ENCODE assay signal across 23 mouse cellular contexts in the genomic region with DNA sequence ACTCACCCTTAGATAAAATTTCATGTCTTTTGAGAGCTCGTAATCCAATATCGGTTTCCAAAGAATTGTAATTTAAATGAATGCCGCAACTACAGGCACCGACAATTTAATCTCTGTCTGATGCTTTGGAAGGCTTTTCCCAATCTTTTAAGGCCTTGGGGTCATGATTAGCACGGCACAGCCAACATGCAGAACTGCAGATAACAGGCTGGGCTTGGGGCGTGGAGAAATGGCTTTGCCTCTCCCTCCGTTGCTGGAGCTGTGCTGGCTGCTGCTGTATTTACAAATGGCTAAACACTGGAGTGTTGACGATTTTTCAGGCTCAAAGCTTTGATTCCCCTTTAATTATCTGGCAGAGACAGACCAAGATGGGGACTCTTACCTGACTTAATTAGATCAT.
A peak's percentile ranks its signal among the peaks of the same experiment; 100 is the strongest.
DNase-seq lines count a peak whose midpoint lies in the region; ATAC-seq and TF ChIP-seq lines count a peak whose summit lies in the region.
"Had no signal": no experiment of that assay in that cellular context is flagged by ENCODE, and none has a peak within 500 bp of the region (broad histone marks: within the 10 kb centered on the region; RNA-seq: fewer than 3 reads in every experiment).

No protein-coding gene starts in this region.

- no peak for TF ChIP-seq CTCF in midbrain, postnatal 0 days (IDR thresholded peaks at IDR 0.05)
- no peak for TF ChIP-seq CTCF in brain, embryonic 14.5 days (IDR thresholded peaks at IDR 0.05; ENCODE audit: borderline replicate concordance, extremely low read depth, insufficient read depth, insufficient read length)

- no peaks in the 10 kb centered on the region for H3K36me3 ChIP-seq in midbrain, embryonic 13.5 days
- H3K36me3 ChIP-seq in midbrain, embryonic 10.5 days = no peaks in the 10 kb centered on the region
- H3K36me3 ChIP-seq in midbrain, embryonic 15.5 days (replicated peaks) = no peaks in the 10 kb centered on the region
- H3K36me3 ChIP-seq in midbrain, postnatal 0 days (ENCODE audit: insufficient read depth, low read length) = no peaks in the 10 kb centered on the region
- H3K36me3 ChIP-seq: embryonic facial prominence, embryonic 12.5 days; embryonic facial prominence, embryonic 15.5 days; forebrain, embryonic 10.5 days; forebrain, embryonic 12.5 days had no signal

- H3K4me3 ChIP-seq in midbrain, embryonic 13.5 days (replicated peaks) = no peak overlapping the region
- no peak overlapping the region for H3K4me3 ChIP-seq in midbrain, embryonic 10.5 days
- H3K4me3 ChIP-seq in midbrain, embryonic 15.5 days = no peak overlapping the region
- H3K4me3 ChIP-seq in midbrain, postnatal 0 days (ENCODE audit: low read depth, low read length) = no peak overlapping the region
- H3K4me3 ChIP-seq: embryonic facial prominence, embryonic 12.5 days; embryonic facial prominence, embryonic 15.5 days; erythroblast, embryonic 14.5 days; forebrain, embryonic 10.5 days; forebrain, embryonic 12.5 days had no signal

- H3K9ac ChIP-seq in midbrain, embryonic 13.5 days (replicated peaks) = no peak overlapping the region
- no peak overlapping the region for H3K9ac ChIP-seq in midbrain, embryonic 15.5 days
- no peak overlapping the region for H3K9ac ChIP-seq in midbrain, postnatal 0 days (replicated peaks; ENCODE audit: low read length, poor library complexity, severe bottlenecking)
- H3K9ac ChIP-seq: embryonic facial prominence, embryonic 12.5 days; embryonic facial prominence, embryonic 15.5 days; forebrain, embryonic 12.5 days had no signal

- no peak for TF ChIP-seq POLR2A in brain, embryonic 14.5 days (IDR thresholded peaks at IDR 0.05; ENCODE audit: borderline replicate concordance, extremely low read depth, insufficient read depth, insufficient read length, poor library complexity, severe bottlenecking)

- H3K27ac ChIP-seq in midbrain, embryonic 13.5 days = 0 out of 2 replicates have a peak overlapping the region, but pooled peaks have one; percentile 30
- H3K27ac ChIP-seq in midbrain, embryonic 10.5 days (replicated peaks) = no peak overlapping the region
- peak overlapping the region; percentile 55; the same call in 1 of the 2 replicates for H3K27ac ChIP-seq in midbrain, embryonic 15.5 days
- H3K27ac ChIP-seq in midbrain, postnatal 0 days (ENCODE audit: low read depth, low read length) = no peak overlapping the region
- H3K27ac ChIP-seq: embryonic facial prominence, embryonic 12.5 days; embryonic facial prominence, embryonic 15.5 days; forebrain, embryonic 10.5 days; forebrain, embryonic 12.5 days had no signal

- no peaks in the 10 kb centered on the region for H3K27me3 ChIP-seq in midbrain, embryonic 13.5 days
- no peaks in the 10 kb centered on the region for H3K27me3 ChIP-seq in midbrain, embryonic 10.5 days (ENCODE audit: low read depth, poor library complexity, severe bottlenecking)
- H3K27me3 ChIP-seq in midbrain, embryonic 15.5 days (replicated peaks) = no peaks in the 10 kb centered on the region
- H3K27me3 ChIP-seq in midbrain, postnatal 0 days (ENCODE audit: insufficient read depth, low read length) = no peaks in the 10 kb centered on the region
- H3K27me3 ChIP-seq: embryonic facial prominence, embryonic 12.5 days; embryonic facial prominence, embryonic 15.5 days; forebrain, embryonic 12.5 days had no signal

- peak; percentile 53; the same call in 1 of the 2 replicates for ATAC-seq in midbrain, embryonic 13.5 days
- ATAC-seq in midbrain, embryonic 15.5 days (replicated peaks) = no peak
- ATAC-seq in midbrain, postnatal 0 days (ENCODE audit: low FRiP score) = no peak
- ATAC-seq: forebrain, embryonic 14.5 days; forebrain, embryonic 16.5 days had no signal

- DNase-seq in midbrain, embryonic 10.5 days (ENCODE audit: low spot score) = no peak
- DNase-seq in midbrain, postnatal 0 days (ENCODE audit: low spot score) = no peak
- DNase-seq in brain, embryonic 14.5 days (ENCODE audit: low read depth) = peak; percentile 67
- no peak for DNase-seq in adrenal gland, postnatal 10 days
- DNase-seq: adrenal gland, adult 2 months; adrenal gland, postnatal 14 days; adrenal gland, postnatal 36 days; cerebellum, adult 11 months; cerebellum, adult 18-20 months; cerebellum, adult 8-10 months; cerebellum, adult 9-11 months; cerebellum, postnatal 14 days; cerebellum, postnatal 36 days; embryo, embryonic 11 days had no signal

- 0 out of 2 replicates have a peak, but pooled peaks cover 7% of the 10 kb centered on the region for H3K4me1 ChIP-seq in midbrain, embryonic 13.5 days (replicated peaks)
- no peaks in the 10 kb centered on the region for H3K4me1 ChIP-seq in midbrain, embryonic 10.5 days
- H3K4me1 ChIP-seq in midbrain, embryonic 15.5 days = peaks cover 10% of the 10 kb centered on the region
- H3K4me1 ChIP-seq in midbrain, postnatal 0 days (ENCODE audit: insufficient read depth, low read length) = no peaks in the 10 kb centered on the region
- H3K4me1 ChIP-seq: embryonic facial prominence, embryonic 12.5 days; embryonic facial prominence, embryonic 15.5 days had no signal

- no peaks in the 10 kb centered on the region for H3K9me3 ChIP-seq in midbrain, embryonic 13.5 days
- H3K9me3 ChIP-seq in midbrain, embryonic 10.5 days (replicated peaks) = no peaks in the 10 kb centered on the region
- H3K9me3 ChIP-seq in midbrain, embryonic 15.5 days = no peaks in the 10 kb centered on the region
- H3K9me3 ChIP-seq in midbrain, postnatal 0 days (ENCODE audit: low read length) = no peaks in the 10 kb centered on the region
- H3K9me3 ChIP-seq: embryonic facial prominence, embryonic 12.5 days; embryonic facial prominence, embryonic 15.5 days; forebrain, embryonic 10.5 days; forebrain, embryonic 12.5 days had no signal

- WGBS in midbrain, embryonic 13.5 days = 50% methylated on average over 8 of the region's 8 CpGs
- 77% methylated on average over 8 of the region's 8 CpGs for WGBS in midbrain, embryonic 10.5 days
- WGBS in midbrain, embryonic 15.5 days = 43% methylated on average over 8 of the region's 8 CpGs
- 45% methylated on average over 8 of the region's 8 CpGs for WGBS in midbrain, postnatal 0 days

- no peak overlapping the region for H3K4me2 ChIP-seq in midbrain, embryonic 13.5 days (replicated peaks)
- no peak overlapping the region for H3K4me2 ChIP-seq in midbrain, embryonic 15.5 days
- H3K4me2 ChIP-seq in midbrain, postnatal 0 days (ENCODE audit: low read depth, low read length, poor library complexity, severe bottlenecking) = no peak overlapping the region
- H3K4me2 ChIP-seq: embryonic facial prominence, embryonic 12.5 days; embryonic facial prominence, embryonic 15.5 days; forebrain, embryonic 12.5 days had no signal

Comparison
In these comparisons a context has a peak if more than half of its experiments do, and no peak if none do; other contexts are left out.
1. H3K27ac ChIP-seq: peak in midbrain, embryonic 13.5 days (single experiment) and midbrain, embryonic 15.5 days (single experiment); none in midbrain, embryonic 10.5 days (single experiment) and midbrain, postnatal 0 days (single experiment).